Mouse (Mus musculus) megakaryocyte, embryonic 14.5 days (primary cell): ENCODE results near the gene Ap1s3.

Experiments
- FLI1 ChIP-seq: IDR thresholded peaks from 2 replicates; pipeline ENCODE4 v1.6.1; 2012; ENCODE audit warnings: low read length, inconsistent platforms, mixed read lengths
- GATA1 ChIP-seq: IDR thresholded peaks from 3 replicates; pipeline ENCODE4 v1.6.1; 2012; ENCODE audit warnings: mixed read lengths, low read length, inconsistent platforms, borderline replicate concordance

DNA sequence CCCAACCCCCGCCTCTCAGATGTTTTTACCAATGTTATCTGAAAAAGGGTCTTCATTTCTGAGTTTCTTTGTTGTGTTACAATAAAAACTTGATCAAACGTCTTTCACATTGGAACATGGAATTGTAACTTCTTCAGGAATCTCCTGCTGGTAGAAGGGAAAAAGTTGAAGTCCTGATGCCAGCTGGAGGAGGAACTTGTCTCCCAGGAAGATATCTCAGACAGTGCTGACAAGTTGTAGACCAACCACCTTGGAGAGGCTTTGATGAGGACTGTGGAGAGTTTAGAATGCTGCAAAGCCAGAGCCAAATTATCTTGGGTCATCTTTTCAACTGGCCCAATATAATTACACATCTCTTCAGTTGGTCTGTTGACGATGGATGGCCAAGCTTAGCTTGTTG lies 20.7 kb upstream of the Ap1s3 start:
- TF ChIP-seq GATA1 (no peak), FLI1 (no peak)
